Mouse (Mus musculus) stomach, embryonic 15.5 days (tissue): ENCODE results near the gene Nsun7. TPM values are rescaled to one million over a fixed set of nuclear protein-coding genes. Genes with fewer than 3 reads are reported as not detected.

Experiments used
- ATAC-seq: fragments of 200-750 bp; cut with Nextera tagmentation; 2 replicates; pipeline ENCODE4 v1.8.0; 2017; ENCODE audit warnings: low read depth, moderate number of reproducible peaks, moderate TSS enrichment; ENCODE audit not compliant: insufficient read depth, low FRiP score
- H3K27ac ChIP-seq: fragments of 300-500 bp; sonication (generic); 2 replicates; pipeline ENCODE4 v1.5.1; 2015; ENCODE audit warnings: mild to moderate bottlenecking, inconsistent platforms
- H3K27me3 ChIP-seq: fragments of 300-500 bp; sonication (generic); replicated peaks from 2 replicates; pipeline ENCODE4 v1.6.1; 2015; ENCODE audit warnings: inconsistent platforms
- H3K36me3 ChIP-seq: fragments of 300-500 bp; sonication (generic); 2 replicates; pipeline ENCODE4 v1.6.1; 2015; ENCODE audit warnings: inconsistent platforms
- H3K4me1 ChIP-seq: fragments of 300-500 bp; sonication (generic); 2 replicates; pipeline ENCODE4 v1.6.1; 2015; ENCODE audit warnings: inconsistent platforms
- H3K4me2 ChIP-seq: fragments of 300-500 bp; sonication (generic); 2 replicates; pipeline ENCODE4 v1.6.1; 2015; ENCODE audit warnings: mild to moderate bottlenecking, inconsistent platforms
- H3K4me3 ChIP-seq: fragments of 300-500 bp; sonication (generic); replicated peaks from 2 replicates; pipeline ENCODE4 v1.5.1; 2015; ENCODE audit warnings: inconsistent platforms
- H3K9ac ChIP-seq: fragments of 300-500 bp; sonication (generic); 2 replicates; pipeline ENCODE4 v1.6.1; 2015; ENCODE audit warnings: inconsistent platforms
- H3K9me3 ChIP-seq: fragments of 300-500 bp; sonication (generic); 2 replicates; pipeline ENCODE4 v1.6.1; 2016; ENCODE audit warnings: inconsistent platforms
- WGBS: fragments of 180-500 bp; shearing (Covaris S2); methylation state at CpG from one replicate; pipeline ENCODE4 v1.1.7; 2015; 5-methylcytosine and 5-hydroxymethylcytosine counted together
- polyA plus RNA-seq: library from polyadenylated mRNA; unstranded; fragments of >200 nt; fragmentation: Nextera tagmentation; extraction: Ambion mirVana; gene quantifications from 2 replicates; pipeline ENCODE4 v1.2.1, GENCODE M21; 2015

Gene Nsun7
- polyA plus RNA-seq, 1 experiment from 2014 or later: 0.33 TPM

GRCm38 (mm10) chr5:66340356-66341102, 80.8 kb downstream of the Nsun7 start:
- Histone ChIP-seq H3K4me3 (no peak overlapping the region), H3K9ac (no peak overlapping the region), H3K36me3 (no peaks in the 10 kb centered on the region), H3K27me3 (no peaks in the 10 kb centered on the region), H3K9me3 (no peaks in the 10 kb centered on the region), H3K27ac (no peak overlapping the region), H3K4me2 (no peak overlapping the region), H3K4me1 (peaks cover 12% of the 10 kb centered on the region)
- WGBS: 65% methylated on average over 17 of the region's 17 CpGs
- ATAC-seq: no peak

GRCm38 (mm10) chr5:66341848-66342247, 82.2 kb downstream of the Nsun7 start:
- no peak overlapping the region for H3K4me2 ChIP-seq
- 46% methylated on average over 10 of the region's 10 CpGs for WGBS
- no peak overlapping the region for H3K4me3 ChIP-seq
- H3K27ac ChIP-seq: no peak overlapping the region
- ATAC-seq: no peak
- peaks cover 12% of the 10 kb centered on the region for H3K4me1 ChIP-seq
- H3K9me3 ChIP-seq: no peaks in the 10 kb centered on the region
- no peaks in the 10 kb centered on the region for H3K36me3 ChIP-seq
- no peaks in the 10 kb centered on the region for H3K27me3 ChIP-seq
- H3K9ac ChIP-seq: no peak overlapping the region

- no peaks in the 10 kb centered on the region for H3K36me3 ChIP-seq
- 79% methylated on average over 9 of the region's 9 CpGs for WGBS
- no peak overlapping the region for H3K27ac ChIP-seq
- no peak overlapping the region for H3K4me2 ChIP-seq
- no peaks in the 10 kb centered on the region for H3K9me3 ChIP-seq
- peaks cover 9% of the 10 kb centered on the region for H3K4me1 ChIP-seq
- ATAC-seq: no peak
- no peak overlapping the region for H3K9ac ChIP-seq
- no peaks in the 10 kb centered on the region for H3K27me3 ChIP-seq
- H3K4me3 ChIP-seq: no peak overlapping the region
These were observed 82.6 kb downstream of the Nsun7 start for GRCm38 (mm10) chr5:66342285-66342684.

GRCm38 (mm10) chr5:66344182-66344581, 84.5 kb downstream of the Nsun7 start:
- Histone ChIP-seq H3K9me3 (no peaks in the 10 kb centered on the region), H3K4me1 (no peaks in the 10 kb centered on the region), H3K27me3 (no peaks in the 10 kb centered on the region), H3K4me2 (no peak overlapping the region), H3K4me3 (no peak overlapping the region), H3K9ac (no peak overlapping the region), H3K27ac (no peak overlapping the region), H3K36me3 (no peaks in the 10 kb centered on the region)
- no peak for ATAC-seq
- 69% methylated on average over 2 of the region's 2 CpGs for WGBS

- Histone ChIP-seq H3K4me3 (no peak overlapping the region), H3K4me1 (no peaks in the 10 kb centered on the region), H3K9me3 (no peaks in the 10 kb centered on the region), H3K4me2 (no peak overlapping the region), H3K36me3 (no peaks in the 10 kb centered on the region), H3K27me3 (no peaks in the 10 kb centered on the region), H3K27ac (no peak overlapping the region), H3K9ac (no peak overlapping the region)
- 42% methylated on average over 3 of the region's 3 CpGs for WGBS
- ATAC-seq: no peak
These were observed 85.4 kb downstream of the Nsun7 start for GRCm38 (mm10) chr5:66345140-66345539.

GRCm38 (mm10) chr5:66346756-66347155, 87.1 kb downstream of the Nsun7 start:
- no peak for ATAC-seq
- no peak overlapping the region for H3K27ac ChIP-seq
- H3K36me3 ChIP-seq: no peaks in the 10 kb centered on the region
- no peaks in the 10 kb centered on the region for H3K27me3 ChIP-seq
- H3K9ac ChIP-seq: no peak overlapping the region
- no peak overlapping the region for H3K4me2 ChIP-seq
- no peaks in the 10 kb centered on the region for H3K9me3 ChIP-seq
- no peak overlapping the region for H3K4me3 ChIP-seq
- H3K4me1 ChIP-seq: no peaks in the 10 kb centered on the region
- 87% methylated on average over 6 of the region's 6 CpGs for WGBS

Other genes starting within 250 kb of the Nsun7 start
- 80.6 and 88.2 TPM in 2 replicates for gene Rbm47, start 86.8 kb upstream of the Nsun7 start, polyA plus RNA-seq